Comparison of ENCODE assay signal across 11 mouse cellular contexts in genomic region chr6:82862475-82862874, GRCm38 (mm10).
DNase-seq lines count a peak whose midpoint lies in the region; ATAC-seq and TF ChIP-seq lines count a peak whose summit lies in the region.
"Had no signal": no experiment of that assay in that cellular context is flagged by ENCODE, and none has a peak within 500 bp of the region (broad histone marks: within the 10 kb centered on the region; RNA-seq: fewer than 3 reads in every experiment).

No protein-coding gene starts in this region.

- no peaks in the 10 kb centered on the region for H3K36me3 ChIP-seq in intestine, embryonic 14.5 days (ENCODE audit: control insufficient read depth, insufficient read depth, low read length)
- no peaks in the 10 kb centered on the region for H3K36me3 ChIP-seq in intestine, postnatal 0 days (ENCODE audit: control insufficient read depth, insufficient read depth)
- H3K36me3 ChIP-seq in heart, embryonic 16.5 days (ENCODE audit: control insufficient read depth, insufficient read depth), result no peaks in the 10 kb centered on the region
- H3K36me3 ChIP-seq: hindbrain, embryonic 13.5 days; limb, embryonic 13.5 days had no signal

- no peak overlapping the region for H3K4me3 ChIP-seq in intestine, embryonic 14.5 days (ENCODE audit: low read depth, low read length)
- no peak overlapping the region for H3K4me3 ChIP-seq in intestine, postnatal 0 days (ENCODE audit: low read depth, low read length)
- no peak overlapping the region for H3K4me3 ChIP-seq in heart, embryonic 16.5 days (ENCODE audit: low read length)
- no peak overlapping the region for H3K4me3 ChIP-seq in lung, adult 2 months (replicated peaks; ENCODE audit: extremely low read depth, low read depth, low read length)
- H3K4me3 ChIP-seq: forebrain, embryonic 13.5 days; hindbrain, embryonic 13.5 days; limb, embryonic 13.5 days had no signal

- no peak overlapping the region for H3K4me2 ChIP-seq in intestine, embryonic 14.5 days (ENCODE audit: low read length)
- no peak overlapping the region for H3K4me2 ChIP-seq in intestine, postnatal 0 days (replicated peaks; ENCODE audit: low read depth)
- H3K4me2 ChIP-seq in heart, embryonic 16.5 days (ENCODE audit: low read depth, low read length), result no peak overlapping the region
- H3K4me2 ChIP-seq: forebrain, embryonic 13.5 days; hindbrain, embryonic 13.5 days; limb, embryonic 13.5 days had no signal

- TF ChIP-seq CTCF in intestine, postnatal 0 days (IDR thresholded peaks at IDR 0.05; ENCODE audit: low read depth), result no peak
- TF ChIP-seq CTCF in lung, adult 2 months (IDR thresholded peaks at IDR 0.05; ENCODE audit: insufficient read depth, low read length), result no peak

- no peak for TF ChIP-seq POLR2A in lung, adult 2 months (IDR thresholded peaks at IDR 0.05; ENCODE audit: borderline replicate concordance, extremely low read depth, low read depth, low read length)

- ATAC-seq in intestine, embryonic 14.5 days (replicated peaks; ENCODE audit: low FRiP score, low TSS enrichment, low read depth), result 0 out of 2 replicates have a peak, but pooled peaks have one; percentile 23
- no peak for ATAC-seq in intestine, postnatal 0 days
- peak; percentile 39; the same call in 1 of the 2 replicates for ATAC-seq in heart, embryonic 16.5 days (replicated peaks; ENCODE audit: extremely low read depth, insufficient read depth, low FRiP score)
- ATAC-seq: forebrain, embryonic 13.5 days had no signal

- no peak overlapping the region for H3K9ac ChIP-seq in intestine, embryonic 14.5 days (ENCODE audit: low read length)
- no peak overlapping the region for H3K9ac ChIP-seq in intestine, postnatal 0 days (ENCODE audit: low read depth, low read length)
- H3K9ac ChIP-seq in heart, embryonic 16.5 days (ENCODE audit: low read length), result no peak overlapping the region
- H3K9ac ChIP-seq: forebrain, embryonic 13.5 days; hindbrain, embryonic 13.5 days; limb, embryonic 13.5 days had no signal

- 61% methylated on average over 7 of the region's 7 CpGs for WGBS in intestine, embryonic 14.5 days
- WGBS in intestine, postnatal 0 days, result 72% methylated on average over 7 of the region's 7 CpGs
- 41% methylated on average over 7 of the region's 7 CpGs for WGBS in heart, embryonic 16.5 days
- 62% methylated on average over 7 of the region's 7 CpGs for WGBS in lung, adult 2 months

- no peaks in the 10 kb centered on the region for H3K9me3 ChIP-seq in intestine, embryonic 14.5 days (ENCODE audit: control insufficient read depth, low read length)
- H3K9me3 ChIP-seq in intestine, postnatal 0 days (ENCODE audit: control insufficient read depth), result no peaks in the 10 kb centered on the region
- H3K9me3 ChIP-seq in heart, embryonic 16.5 days (replicated peaks; ENCODE audit: control insufficient read depth, low read length), result peaks cover 10% of the 10 kb centered on the region

- H3K4me1 ChIP-seq in intestine, embryonic 14.5 days (replicated peaks; ENCODE audit: control insufficient read depth, insufficient read depth, low read length), result peaks cover 21% of the 10 kb centered on the region
- H3K4me1 ChIP-seq in intestine, postnatal 0 days (replicated peaks; ENCODE audit: control insufficient read depth, insufficient read depth, low read length), result 0 out of 2 replicates have a peak, but pooled peaks cover 4% of the 10 kb centered on the region
- peaks cover 9% of the 10 kb centered on the region for H3K4me1 ChIP-seq in heart, embryonic 16.5 days (ENCODE audit: control insufficient read depth, insufficient read depth, low read length)
- no peaks in the 10 kb centered on the region for H3K4me1 ChIP-seq in lung, adult 2 months (ENCODE audit: control insufficient read depth, insufficient read depth, low read length)
- H3K4me1 ChIP-seq: forebrain, embryonic 13.5 days; hindbrain, embryonic 13.5 days had no signal

- H3K27me3 ChIP-seq in intestine, embryonic 14.5 days (replicated peaks; ENCODE audit: control insufficient read depth, insufficient read depth, low read length), result no peaks in the 10 kb centered on the region
- no peaks in the 10 kb centered on the region for H3K27me3 ChIP-seq in intestine, postnatal 0 days (replicated peaks; ENCODE audit: control insufficient read depth, insufficient read depth, low read length)
- H3K27me3 ChIP-seq in heart, embryonic 16.5 days (ENCODE audit: control insufficient read depth, insufficient read depth, low read length), result no peaks in the 10 kb centered on the region
- H3K27me3 ChIP-seq: forebrain, embryonic 13.5 days; hindbrain, embryonic 13.5 days; limb, embryonic 13.5 days had no signal

- H3K27ac ChIP-seq in intestine, embryonic 14.5 days (ENCODE audit: low read depth), result no peak overlapping the region
- no peak overlapping the region for H3K27ac ChIP-seq in intestine, postnatal 0 days (ENCODE audit: low read depth, low read length)
- H3K27ac ChIP-seq in heart, embryonic 16.5 days (ENCODE audit: low read length), result no peak overlapping the region
- H3K27ac ChIP-seq: forebrain, embryonic 13.5 days; hindbrain, embryonic 13.5 days; limb, embryonic 13.5 days had no signal

- no peak for DNase-seq in intestine, embryonic 14.5 days (ENCODE audit: low spot score)
- DNase-seq in gastrocnemius, adult 8-10 months (ENCODE audit: low spot score in 2 of 2), result peak; percentile 44 to 68
- DNase-seq in retina, embryonic 14.5 days (ENCODE audit: low spot score), result peak; percentile 11
- DNase-seq in lung, adult 2 months, result no peak
- no peak for DNase-seq in layer of hippocampus, postnatal 25 days (ENCODE audit: extremely low spot score in 1 of 2, low spot score in 1 of 2)
- no peak for DNase-seq in spleen, adult 12 weeks (ENCODE audit: low spot score)

Comparison
In these comparisons a context has a peak if more than half of its experiments do, and no peak if none do; other contexts are left out.
1. DNase-seq: peak in gastrocnemius, adult 8-10 months (2 of 2) and retina, embryonic 14.5 days (single experiment); none in intestine, embryonic 14.5 days (single experiment), lung, adult 2 months (single experiment), layer of hippocampus, postnatal 25 days (0 of 2) and spleen, adult 12 weeks (single experiment).